Mouse (Mus musculus) thymus, adult 2 months (tissue): ENCODE data around the gene Stard8.

Experiments
- CTCF ChIP-seq: fragments of 200-500 bp; IDR thresholded peaks from 2 replicates; pipeline ENCODE4 v1.5.1; 2012; ENCODE audit warnings: mild to moderate bottlenecking, control low read depth, low read length, moderate library complexity, borderline replicate concordance; ENCODE audit not compliant: control insufficient read depth, poor library complexity, insufficient read depth; ENCODE audit errors: extremely low read depth
- POLR2A ChIP-seq: fragments of 200-500 bp; IDR thresholded peaks from 2 replicates; pipeline ENCODE4 v1.6.1; 2012; ENCODE audit warnings: mild to moderate bottlenecking, low read length, control low read depth, moderate library complexity; ENCODE audit not compliant: control insufficient read depth, poor library complexity, insufficient read depth; ENCODE audit errors: extremely low read depth

- TF ChIP-seq CTCF, result no peak
- no peak for TF ChIP-seq POLR2A
These were observed 69.5 kb downstream of the Stard8 start for GRCm38 (mm10) chrX:99072596-99072995.
